24 mouse cellular contexts compared by ENCODE assay signal in genomic region chr8:108994187-108994586, GRCm38 (mm10).
"Had no signal": no experiment of that assay in that cellular context is flagged by ENCODE, and none has a peak within 500 bp of the region (broad histone marks: within the 10 kb centered on the region; RNA-seq: fewer than 3 reads in every experiment).

No protein-coding gene starts in this region.

- H3K9me3 ChIP-seq: heart, embryonic 13.5 days; heart, embryonic 15.5 days; hindbrain, embryonic 13.5 days; hindbrain, embryonic 15.5 days; limb, embryonic 12.5 days; liver, embryonic 13.5 days had no signal

- H3K4me3 ChIP-seq: gastrocnemius, adult 2 months; heart, adult 2 months; heart, embryonic 13.5 days; heart, embryonic 15.5 days; hindbrain, embryonic 13.5 days; hindbrain, embryonic 15.5 days; layer of hippocampus, adult 2 months; left cerebral cortex, adult 2 months; limb, embryonic 12.5 days; liver, embryonic 13.5 days had no signal

- H3K4me2 ChIP-seq: heart, embryonic 11.5 days; heart, embryonic 13.5 days; heart, embryonic 15.5 days; hindbrain, embryonic 13.5 days; hindbrain, embryonic 15.5 days; limb, embryonic 12.5 days; liver, embryonic 13.5 days had no signal

- H3K36me3 ChIP-seq: heart, embryonic 13.5 days; heart, embryonic 15.5 days; hindbrain, embryonic 13.5 days; hindbrain, embryonic 15.5 days; limb, embryonic 12.5 days; liver, embryonic 13.5 days had no signal

- ATAC-seq: forebrain, postnatal 0 days; hindbrain, postnatal 0 days; intestine, embryonic 16.5 days had no signal

- DNase-seq: forebrain, postnatal 0 days; gastrocnemius, adult 2 months; gastrocnemius, postnatal 10 days; gastrocnemius, postnatal 36 days; heart, adult 11 months; heart, adult 2 months; heart, postnatal 14 days; heart, postnatal 36 days; kidney, adult 11 months; kidney, adult 2 months; kidney, postnatal 10 days; kidney, postnatal 25 days; kidney, postnatal 4 days; liver, embryonic 13.5 days had no signal

- H3K27ac ChIP-seq: gastrocnemius, adult 2 months; heart, adult 2 months; heart, embryonic 13.5 days; heart, embryonic 15.5 days; hindbrain, embryonic 13.5 days; hindbrain, embryonic 15.5 days; hindbrain, postnatal 0 days; layer of hippocampus, adult 2 months; left cerebral cortex, adult 2 months; limb, embryonic 12.5 days; liver, embryonic 13.5 days had no signal

- H3K9ac ChIP-seq: forebrain, postnatal 0 days; heart, embryonic 13.5 days; heart, embryonic 15.5 days; hindbrain, embryonic 13.5 days; hindbrain, embryonic 15.5 days; limb, embryonic 12.5 days; liver, embryonic 13.5 days had no signal

- H3K4me1 ChIP-seq: heart, embryonic 13.5 days; heart, embryonic 15.5 days; hindbrain, embryonic 15.5 days had no signal

- H3K27me3 ChIP-seq: heart, embryonic 13.5 days; heart, embryonic 15.5 days; hindbrain, embryonic 13.5 days; hindbrain, embryonic 15.5 days; limb, embryonic 12.5 days; liver, embryonic 13.5 days had no signal
